Mouse (Mus musculus): ENCODE measurements at regions not wholly inside any gene's neighbourhood (a gene's known extent, or its start where the extent isn't known, plus 50 kb on each side); places are given as distances from the start of the nearest gene placed in this dataset.

DNA sequence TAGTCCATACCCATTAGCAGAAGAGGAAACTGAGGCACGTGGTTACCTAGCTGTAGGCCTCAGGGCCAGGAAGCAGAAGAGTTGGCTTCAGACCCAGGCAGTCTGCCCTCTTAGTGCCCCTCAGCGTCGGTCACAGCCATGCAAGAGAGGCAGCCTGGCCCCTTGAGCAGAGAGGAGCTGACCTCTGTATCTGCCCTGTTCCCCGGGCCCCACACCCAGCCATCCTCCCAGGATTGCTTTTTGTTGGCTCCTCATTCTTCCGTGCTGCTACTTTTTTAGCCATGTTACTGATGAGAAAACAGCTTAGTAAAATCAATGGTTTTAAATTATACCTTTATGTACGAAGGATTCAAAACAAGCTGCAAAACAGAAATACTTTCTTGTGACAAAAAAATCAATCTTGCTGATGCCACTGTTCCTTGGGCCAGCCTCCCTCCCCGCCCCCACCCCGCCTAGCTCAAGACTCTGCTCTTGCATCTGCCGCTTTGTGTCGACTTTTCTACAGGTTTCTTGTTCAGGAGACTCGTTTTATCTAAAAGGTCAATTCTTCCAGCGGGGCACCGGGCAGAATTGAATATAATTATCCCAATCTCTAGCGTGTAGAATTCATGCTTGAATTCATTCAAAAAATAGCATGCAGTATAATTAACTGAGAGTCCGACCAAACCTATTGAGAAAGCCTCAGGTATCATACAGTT lies 70.8 kb downstream of the Sall1 start:
- ChIA-PET POLR2A (interaction anchor here (0.5 to 1.8 kb wide), 18 partner anchors 8 to 92 kb away, joined by 3 to 11 read pairs (median 3); no protein-coding TSS in a partner anchor), CTCF (interaction anchor here in 2 of 4 experiments (0.6 to 1.1 kb wide), 2 partner anchors 10 to 37 kb away, joined by 3 read pairs; no protein-coding TSS in a partner anchor)

DNA sequence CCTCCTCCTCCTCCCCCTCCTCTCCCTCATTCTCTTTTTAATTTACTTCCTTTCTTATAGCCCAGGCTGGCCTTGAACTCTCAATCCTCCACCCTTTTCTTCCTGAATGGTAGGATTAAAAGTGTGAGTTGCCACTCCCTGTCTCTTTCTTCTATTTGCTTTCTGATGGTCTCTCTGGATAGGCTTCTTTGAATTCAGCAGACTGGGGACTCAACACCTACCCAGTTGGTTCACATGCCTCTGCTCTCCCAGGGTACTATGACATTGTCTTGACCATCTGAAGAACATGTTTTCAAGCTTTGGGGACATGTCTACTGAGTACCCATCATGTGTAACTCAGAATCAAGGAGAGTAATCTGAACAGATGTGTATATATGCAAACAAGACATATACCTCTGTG lies 85.1 kb downstream of the Sall1 start:
- CTCF ChIA-PET: no interaction called here
- POLR2A ChIA-PET: interaction anchor here in 2 of 4 experiments (1.1 to 2.5 kb wide), 5 partner anchors 9 to 33 kb away, joined by 3 to 9 read pairs (median 4); no protein-coding TSS in a partner anchor

DNA sequence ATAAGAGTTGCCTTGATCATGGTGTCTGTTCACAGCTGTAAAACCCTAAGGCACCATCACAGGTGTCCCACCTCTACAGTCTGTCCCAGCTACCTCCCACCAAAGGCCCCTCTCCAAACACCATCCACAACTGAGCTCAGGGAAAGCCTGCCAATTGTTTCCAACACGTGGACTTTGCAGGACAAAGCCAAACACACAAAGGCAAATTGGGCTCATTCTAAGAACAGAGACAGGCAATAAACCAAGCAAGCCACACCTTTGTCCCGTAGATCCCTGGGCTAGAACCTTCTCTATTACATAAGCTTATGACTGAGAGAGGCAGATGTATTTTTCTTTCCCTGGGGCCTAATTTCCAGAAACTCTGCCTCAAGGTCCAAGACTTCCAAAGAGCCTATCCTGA lies 90.8 kb downstream of the Sall1 start:
- ChIA-PET CTCF (interaction anchor here in 2 of 4 experiments (0.8 to 1.0 kb wide), 2 partner anchors 9 to 53 kb away, joined by 3 read pairs; no protein-coding TSS in a partner anchor), POLR2A (interaction anchor here in 3 of 4 experiments (0.6 to 14.0 kb wide), 44 partner anchors 9 to 1872 kb away, joined by 3 to 295 read pairs (median 5); partner anchors contain the start of gene Sall1 (in 3 of the 3))

DNA sequence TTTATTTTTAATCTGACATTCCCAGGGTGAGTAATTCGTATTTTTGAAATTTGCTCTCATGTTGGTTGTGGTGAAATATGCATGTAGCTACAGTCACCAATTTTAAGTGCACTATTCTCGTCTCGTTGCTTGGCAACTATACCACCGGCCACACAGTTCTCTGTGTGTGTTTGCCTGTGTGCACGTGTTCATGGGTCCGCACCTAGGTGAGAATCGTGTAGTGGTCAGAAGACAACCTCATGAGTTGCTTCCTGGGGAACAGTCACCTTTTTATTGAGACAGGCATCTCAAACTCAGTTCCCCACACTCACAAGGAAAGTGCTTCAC lies 92.2 kb downstream of the Sall1 start:
- ChIA-PET POLR2A (interaction anchor here in 3 of 4 experiments (0.7 to 14.0 kb wide), 33 partner anchors 8 to 1372 kb away, joined by 3 to 295 read pairs (median 33); partner anchors contain the start of gene Sall1 (in 3 of the 3)), CTCF (no interaction called here)

DNA sequence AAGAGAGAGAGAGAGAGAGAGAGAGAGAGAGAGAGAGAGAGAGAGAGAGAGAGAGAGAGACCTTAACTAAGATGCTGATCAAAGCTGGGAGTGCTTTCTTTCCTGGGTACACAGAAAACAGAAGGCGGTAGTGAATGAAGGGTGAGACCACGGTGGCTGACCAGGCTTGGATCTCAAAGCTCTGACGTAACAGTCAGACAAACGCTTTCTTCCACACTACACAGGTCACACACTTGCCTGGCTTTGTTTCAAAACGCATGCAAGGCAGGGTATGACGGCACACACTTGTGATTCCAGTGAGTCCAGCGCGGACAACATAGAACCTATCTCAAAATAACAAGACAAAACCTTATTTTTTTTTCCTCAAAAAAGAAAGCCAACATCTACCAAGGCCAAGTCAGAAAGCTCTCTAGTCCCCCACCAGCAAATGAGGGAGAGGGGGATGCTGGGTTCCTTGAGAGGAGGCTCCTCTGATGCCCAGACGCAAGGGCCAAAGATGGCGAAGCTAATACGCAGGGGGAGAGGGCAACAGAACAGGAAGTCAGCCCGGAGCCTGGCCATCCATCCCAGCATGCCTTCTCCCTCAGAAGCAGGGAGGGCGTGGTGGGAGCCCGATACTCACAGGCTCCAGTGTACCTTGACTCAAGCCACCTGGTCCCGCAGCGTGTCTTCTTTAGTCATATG lies 92.7 kb downstream of the Sall1 start:
- ChIA-PET CTCF (interaction anchor here in 1 of 4 experiments (1.9 kb wide), 1 partner anchor 52 kb away, joined by 4 read pairs; no protein-coding TSS in a partner anchor), POLR2A (interaction anchor here (0.6 to 14.0 kb wide), 48 partner anchors 9 to 1373 kb away, joined by 3 to 295 read pairs (median 14); partner anchors contain the start of gene Sall1 (in 3 of the 4))

DNA sequence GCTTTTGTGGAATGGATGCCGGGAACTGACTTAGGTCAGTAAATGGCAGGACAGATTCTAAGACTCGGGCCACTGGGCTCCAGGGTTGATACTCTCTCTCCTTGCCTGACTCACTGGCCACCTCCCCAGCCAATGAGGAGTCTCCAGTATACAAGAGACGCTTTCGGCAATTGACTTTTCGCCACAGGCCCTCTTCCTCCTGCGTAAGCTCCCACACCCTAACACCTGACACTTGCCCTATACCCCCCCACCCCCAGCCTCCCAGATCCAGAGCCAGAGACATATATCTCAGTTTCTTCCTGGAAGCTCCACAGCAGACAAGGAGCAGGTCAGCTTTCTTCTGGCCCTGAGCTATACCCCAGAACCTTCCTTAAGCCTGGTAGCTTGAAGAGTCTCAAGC lies 94.0 kb downstream of the Sall1 start:
- ChIA-PET POLR2A (interaction anchor here (0.5 to 14.0 kb wide), 122 partner anchors 8 to 1907 kb away, joined by 3 to 295 read pairs (median 5); partner anchors contain the start of genes Sall1 (in 3 of the 4), Chd9 (in 1 of the 4) and Cyld (in 1 of the 4)), CTCF (interaction anchor here (0.5 to 1.9 kb wide), 6 partner anchors 30 to 97 kb away, joined by 3 to 8 read pairs (median 4); no protein-coding TSS in a partner anchor)

DNA sequence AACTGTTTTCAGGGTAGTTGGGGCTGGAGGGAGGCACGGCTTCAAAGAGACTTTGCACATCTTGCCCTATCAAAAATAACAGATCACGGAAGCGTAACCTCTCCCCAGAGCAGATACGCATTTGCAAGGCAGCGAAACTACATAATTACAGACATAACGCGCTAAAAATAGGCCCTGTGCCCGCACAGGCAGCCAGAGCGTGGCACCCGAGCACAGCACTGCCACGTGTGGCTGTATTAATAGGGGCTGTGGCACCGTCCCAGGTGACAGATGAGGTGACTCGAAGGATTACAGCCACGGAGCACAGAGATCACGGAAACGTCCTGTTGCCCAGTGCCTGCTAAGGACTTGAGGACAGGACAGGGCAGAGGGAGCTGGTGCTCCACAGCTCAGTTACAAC lies 95.0 kb downstream of the Sall1 start:
- ChIA-PET CTCF (interaction anchor here in 1 of 4 experiments (0.6 kb wide), 1 partner anchor 94 kb away, joined by 3 read pairs; no protein-coding TSS in a partner anchor), POLR2A (interaction anchor here (0.6 to 14.0 kb wide), 61 partner anchors 9 to 1879 kb away, joined by 3 to 295 read pairs (median 10); partner anchors contain the start of genes Sall1 (in 3 of the 4) and Chd9 (in 1 of the 4))

DNA sequence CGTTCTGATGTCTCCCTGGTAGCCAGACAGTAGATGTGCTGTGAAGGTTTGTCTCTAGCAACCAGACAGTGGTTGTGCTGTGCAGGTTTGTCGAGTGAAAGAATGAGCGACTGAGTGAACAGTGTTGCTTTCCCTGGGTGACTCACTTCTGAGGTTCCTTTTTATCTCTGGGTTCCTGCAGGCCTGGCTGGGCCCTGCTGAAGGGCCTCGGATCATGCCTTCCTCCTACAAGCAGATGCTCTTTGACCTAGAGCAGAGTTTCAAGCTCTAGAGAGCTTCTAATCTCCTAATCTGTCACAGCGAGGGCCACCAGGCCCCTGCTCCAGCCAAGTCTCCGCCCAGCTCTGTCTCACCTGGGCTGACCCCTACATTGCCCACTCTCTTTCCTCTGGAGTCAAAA lies 95.6 kb downstream of the Sall1 start:
- CTCF ChIA-PET: no interaction called here
- POLR2A ChIA-PET: interaction anchor here (0.7 to 14.0 kb wide), 34 partner anchors 9 to 323 kb away, joined by 3 to 295 read pairs (median 19); partner anchors contain the start of gene Sall1 (in 3 of the 4)

DNA sequence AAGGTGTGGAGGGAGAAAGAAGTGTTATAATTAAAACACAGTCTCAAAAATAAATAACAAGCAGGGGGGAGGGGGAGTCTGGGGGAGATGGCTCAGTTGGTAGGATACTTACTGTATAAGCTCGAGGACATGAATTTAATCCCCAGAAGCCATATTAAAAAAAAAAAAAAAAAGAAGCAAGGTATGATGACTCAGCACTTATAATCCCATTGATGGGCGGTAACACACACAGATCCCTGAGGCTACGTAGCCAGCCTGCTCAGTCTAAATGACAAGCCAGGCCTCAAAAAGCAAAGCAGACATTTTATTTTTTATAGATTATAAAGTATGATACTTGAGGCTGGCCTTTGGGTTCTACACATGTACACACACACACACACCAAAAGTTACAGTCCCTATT lies 96.6 kb downstream of the Sall1 start:
- ChIA-PET CTCF (no interaction called here), POLR2A (interaction anchor here in 3 of 4 experiments (0.6 to 14.0 kb wide), 17 partner anchors 29 to 1036 kb away, joined by 3 to 295 read pairs (median 15); partner anchors contain the start of gene Sall1 (in 2 of the 3))

DNA sequence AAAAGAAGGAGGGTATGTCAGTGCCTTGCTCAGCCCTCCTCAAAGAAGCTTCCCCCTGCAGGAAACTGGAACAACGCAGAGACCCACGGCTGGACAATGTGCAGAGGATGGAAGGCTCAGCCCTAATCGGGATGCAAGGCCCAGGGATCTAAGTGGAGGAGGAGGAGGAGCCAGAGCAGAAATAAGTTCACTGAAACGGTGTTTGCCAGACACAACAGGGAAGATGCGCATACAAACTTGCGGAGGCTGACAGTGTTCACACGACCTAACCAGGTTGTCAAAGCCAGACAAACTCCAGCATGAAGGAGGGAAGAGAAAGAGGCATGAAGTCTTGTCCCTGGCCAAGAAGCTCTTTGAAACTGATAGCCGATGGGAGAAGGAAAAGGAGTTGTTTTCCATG lies 98.3 kb downstream of the Sall1 start:
- ChIA-PET CTCF (no interaction called here), POLR2A (interaction anchor here in 3 of 4 experiments (0.6 to 14.0 kb wide), 19 partner anchors 18 to 266 kb away, joined by 3 to 295 read pairs (median 4); partner anchors contain the start of gene Sall1 (in 2 of the 3))

DNA sequence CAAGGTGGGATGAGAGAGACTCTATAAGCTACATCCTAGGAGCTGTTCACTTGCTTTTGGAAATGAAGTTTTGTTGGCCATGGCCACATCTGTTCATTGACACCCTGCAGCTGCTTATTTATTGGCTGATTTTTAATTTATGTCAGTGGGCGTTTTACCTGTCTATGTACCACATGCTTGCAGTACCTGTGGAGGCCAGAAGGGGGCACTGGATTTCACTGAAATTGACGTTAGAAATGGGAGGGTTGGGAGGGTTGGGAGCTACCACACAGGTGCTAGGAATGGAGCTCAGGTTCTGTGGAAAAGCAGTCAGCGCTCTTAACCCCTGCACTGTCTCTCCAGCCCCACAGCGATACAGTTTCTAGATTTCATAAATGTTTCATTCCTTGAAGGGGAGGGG lies 99.9 kb downstream of the Sall1 start:
- ChIA-PET POLR2A (interaction anchor here (0.6 to 14.0 kb wide), 39 partner anchors 9 to 223 kb away, joined by 3 to 295 read pairs (median 4); partner anchors contain the start of gene Sall1 (in 3 of the 4)), CTCF (interaction anchor here (0.6 to 1.6 kb wide), 32 partner anchors 9 to 843 kb away, joined by 3 to 20 read pairs (median 4); no protein-coding TSS in a partner anchor)

DNA sequence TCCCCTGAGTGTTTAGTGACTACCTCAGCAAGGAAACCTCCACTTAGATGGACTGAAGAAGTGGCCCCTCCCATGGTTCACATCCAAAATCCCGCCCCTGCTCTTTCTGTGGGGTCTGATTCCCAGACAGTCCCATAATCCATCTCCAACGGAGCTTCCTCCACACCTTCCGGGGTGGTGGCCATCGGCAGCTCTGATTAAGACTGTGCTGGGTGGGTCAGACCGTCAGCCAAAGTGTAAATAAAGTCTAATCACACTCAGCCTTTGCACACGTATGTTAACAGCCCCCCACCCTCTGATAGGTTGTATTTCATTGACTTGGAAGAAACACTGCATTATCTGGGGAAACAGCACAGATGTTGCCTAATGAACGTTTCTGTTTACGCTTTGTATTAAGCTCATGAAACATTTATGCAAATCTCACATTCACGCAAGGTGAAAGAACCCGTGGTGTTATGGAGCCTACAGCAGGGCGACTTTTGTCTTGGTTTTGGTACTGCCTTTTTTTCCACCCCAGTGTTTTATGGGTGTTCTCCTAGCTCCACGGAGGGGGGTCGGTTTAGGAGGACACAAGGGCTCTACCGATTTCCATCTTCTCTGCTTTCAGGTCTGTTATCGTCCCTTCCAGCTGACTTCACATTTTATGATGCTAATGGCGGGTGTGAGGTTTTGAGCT lies 104.8 kb downstream of the Sall1 start:
- POLR2A ChIA-PET: interaction anchor here in 3 of 4 experiments (0.6 to 2.5 kb wide), 15 partner anchors 9 to 128 kb away, joined by 3 to 14 read pairs (median 3); no protein-coding TSS in a partner anchor

DNA sequence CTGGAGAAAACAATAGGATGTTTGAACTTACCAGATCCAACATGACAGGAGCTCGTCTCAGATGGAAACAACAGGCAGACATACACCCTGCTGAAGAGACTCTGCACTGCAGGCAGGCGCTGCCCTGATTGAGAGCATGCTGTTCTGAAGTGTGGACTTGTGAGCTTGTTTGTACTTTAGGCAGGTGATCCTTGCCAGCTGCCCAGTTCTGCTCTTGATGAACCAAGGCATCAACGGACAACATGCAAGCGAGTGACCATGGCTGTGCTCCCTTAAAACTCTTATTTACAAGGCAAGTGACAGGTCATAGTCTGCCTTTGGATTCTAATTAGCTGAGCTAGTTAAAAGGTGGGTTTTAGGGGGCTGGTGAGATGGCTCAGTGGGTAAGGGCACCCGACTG lies 109.3 kb downstream of the Sall1 start:
- ChIA-PET POLR2A (interaction anchor here in 2 of 4 experiments (1.0 to 1.3 kb wide), 2 partner anchors 15 to 117 kb away, joined by 3 to 4 read pairs; no protein-coding TSS in a partner anchor), CTCF (no interaction called here)

More for the DNA sequence above, 104.8 kb downstream of the Sall1 start:
- CTCF ChIA-PET: interaction anchor here in 2 of 4 experiments (0.6 kb wide), 2 partner anchors 99 to 184 kb away, joined by 3 to 4 read pairs; no protein-coding TSS in a partner anchor

DNA sequence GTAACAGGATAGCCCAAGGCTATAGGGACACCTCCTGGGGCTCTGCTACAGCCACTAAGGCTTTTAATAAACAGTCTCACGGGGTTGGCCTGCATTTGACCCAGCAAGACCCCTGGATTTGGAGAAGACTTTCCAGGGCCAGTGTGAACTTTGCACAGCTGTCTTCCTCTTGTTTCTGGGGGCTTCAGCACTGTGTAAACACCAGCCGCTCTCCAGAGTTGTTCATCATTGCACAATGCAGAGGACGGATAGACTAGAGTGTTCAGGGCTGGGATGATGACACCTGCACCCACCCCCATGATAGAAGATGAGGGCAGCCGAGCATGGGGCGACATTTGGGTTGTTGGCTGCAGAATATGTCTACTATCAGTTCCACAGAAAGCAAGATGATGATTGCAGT lies 112.9 kb downstream of the Sall1 start:
- ChIA-PET CTCF (no interaction called here), POLR2A (interaction anchor here in 2 of 4 experiments (1.1 to 1.2 kb wide), 2 partner anchors 76 to 122 kb away, joined by 3 read pairs; no protein-coding TSS in a partner anchor)

DNA sequence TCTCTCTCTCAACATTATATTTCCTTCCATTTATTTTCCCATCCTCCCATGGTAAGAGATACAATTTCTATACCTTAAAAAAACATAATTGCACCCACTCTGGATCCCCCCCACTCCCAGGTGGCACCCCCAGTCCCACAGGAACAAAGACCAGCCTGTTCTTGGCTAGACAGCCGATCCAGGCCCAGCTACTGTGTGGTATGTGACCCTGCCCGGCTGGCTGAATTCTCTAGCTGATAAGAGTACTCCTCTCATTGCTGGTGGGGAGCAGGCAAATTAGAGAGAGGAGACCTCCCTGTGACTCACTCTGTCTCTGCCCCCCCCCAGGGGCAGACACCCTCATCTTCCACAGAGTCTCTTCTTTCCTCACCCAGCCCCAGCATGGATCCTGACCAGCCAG lies 113.6 kb downstream of the Sall1 start:
- POLR2A ChIA-PET: interaction anchor here in 1 of 4 experiments (1.1 to 1.4 kb wide), 2 partner anchors 72 to 122 kb away, joined by 3 read pairs; no protein-coding TSS in a partner anchor
- CTCF ChIA-PET: no interaction called here

DNA sequence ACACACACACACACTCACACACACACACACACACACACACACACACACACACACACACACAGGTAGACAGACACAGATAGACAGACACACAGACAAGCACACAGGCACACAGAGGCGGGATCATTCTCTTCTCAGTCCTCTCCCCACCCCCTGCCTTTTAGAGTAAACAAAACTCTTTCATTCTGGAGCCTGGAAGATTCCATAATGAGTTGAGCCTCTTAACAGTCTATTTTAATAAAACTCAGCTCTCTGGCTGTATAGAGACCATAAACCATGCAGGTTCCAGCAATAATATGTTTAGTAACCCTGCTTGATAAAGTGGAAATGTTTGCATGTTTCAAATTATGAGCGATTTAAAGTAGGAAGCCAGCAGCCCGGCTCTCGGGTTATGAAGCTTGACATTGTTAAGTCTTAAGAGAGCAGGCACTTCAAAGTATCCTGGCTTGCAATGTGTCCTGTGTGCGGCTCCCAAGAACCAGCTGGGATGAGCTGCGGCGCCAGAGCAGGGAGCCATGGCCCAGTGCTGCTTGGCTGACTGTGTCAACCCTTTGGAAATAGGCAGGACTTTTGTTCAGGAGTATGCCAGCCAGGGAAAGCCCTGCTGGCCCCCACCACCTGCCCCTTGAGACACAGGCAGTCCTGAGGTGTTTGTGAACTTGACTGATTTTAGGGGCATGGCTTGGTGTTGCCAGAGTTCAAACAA lies 115.1 kb downstream of the Sall1 start:
- POLR2A ChIA-PET: interaction anchor here in 1 of 4 experiments (1.4 kb wide), 1 partner anchor 73 kb away, joined by 3 read pairs; no protein-coding TSS in a partner anchor
- CTCF ChIA-PET: interaction anchor here in 1 of 4 experiments (0.6 kb wide), 1 partner anchor 820 kb away, joined by 4 read pairs; no protein-coding TSS in a partner anchor

DNA sequence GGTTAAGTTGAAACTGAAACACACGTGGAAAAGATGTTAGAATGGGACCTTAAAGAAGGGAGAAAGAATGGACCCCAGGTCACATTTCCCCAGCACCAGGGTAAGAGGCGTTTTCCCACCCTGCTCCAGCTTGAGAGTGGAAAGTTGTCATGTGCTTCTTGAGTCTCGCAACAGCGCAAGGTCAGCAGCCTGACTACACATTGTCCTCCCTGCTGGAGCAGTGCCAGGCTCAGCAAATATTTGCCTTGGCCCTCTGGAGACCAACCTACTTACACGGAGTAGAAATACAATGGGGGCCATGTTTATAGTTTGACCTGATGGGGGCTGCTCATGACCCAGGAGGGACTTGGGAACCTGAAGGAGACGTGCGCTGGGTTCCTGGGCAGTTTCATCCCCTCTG lies 121.1 kb downstream of the Sall1 start:
- POLR2A ChIA-PET: no interaction called here

More for the DNA sequence above, 121.1 kb downstream of the Sall1 start:
- CTCF ChIA-PET: no interaction called here

Measured in embryonic stem cell, embryonic (primary cell).